Comparison of ENCODE assay signal across 9 mouse cellular contexts in the genomic region with DNA sequence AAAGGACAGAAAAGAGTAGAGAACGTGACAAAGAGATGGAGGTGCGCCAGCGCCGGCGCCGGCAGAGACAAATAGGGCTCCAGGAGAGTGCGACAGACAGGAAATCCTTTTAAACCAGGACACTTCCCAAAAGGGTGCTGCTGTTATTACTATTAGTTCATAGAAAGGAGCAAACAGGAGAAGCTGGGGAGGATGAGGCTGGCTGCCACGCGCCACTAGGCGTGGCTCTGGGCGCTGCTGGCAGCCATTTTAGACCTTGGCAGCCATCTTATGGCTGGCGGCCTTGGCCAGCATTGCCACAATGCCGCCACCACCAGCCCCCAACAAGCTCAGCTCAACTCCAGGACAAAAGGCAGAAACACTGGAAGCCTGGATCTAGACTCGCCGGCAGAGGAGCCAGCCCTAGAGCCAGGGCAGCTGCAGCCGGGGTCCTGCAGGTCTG. TPM values are rescaled to one million over a fixed set of nuclear protein-coding genes. Genes with fewer than 3 reads are reported as not detected.
DNase-seq lines count a peak whose midpoint lies in the region; ATAC-seq and TF ChIP-seq lines count a peak whose summit lies in the region.
"Had no signal": no experiment of that assay in that cellular context is flagged by ENCODE, and none has a peak within 500 bp of the region (broad histone marks: within the 10 kb centered on the region; RNA-seq: fewer than 3 reads in every experiment).

No protein-coding gene starts in this region.

- H3K4me2 ChIP-seq in heart, embryonic 16.5 days (ENCODE audit: low read depth, low read length), result no peak overlapping the region
- peak overlapping the region; percentile 67 for H3K4me2 ChIP-seq in liver, embryonic 14.5 days (ENCODE audit: low read depth)
- 0 out of 2 replicates have a peak overlapping the region, but pooled peaks have one; percentile 21 for H3K4me2 ChIP-seq in stomach, embryonic 15.5 days

- peak; percentile 61 for DNase-seq in kidney, adult 9 months
- no peak for DNase-seq in kidney, adult 18-20 months
- DNase-seq in cerebellum, postnatal 14 days, result peak; percentile 82 to 84
- DNase-seq in liver, embryonic 14.5 days (ENCODE audit: low read depth in 3 of 3, low spot score in 3 of 3), result no peak
- no peak for DNase-seq in right cerebral cortex, postnatal 36 days (ENCODE audit: low spot score in 2 of 2)
- DNase-seq in adrenal gland, adult 2 months, result no peak

- TF ChIP-seq CTCF in liver, embryonic 14.5 days (IDR thresholded peaks at IDR 0.05; ENCODE audit: low read depth), result no peak

- ATAC-seq in heart, embryonic 16.5 days (replicated peaks; ENCODE audit: extremely low read depth, insufficient read depth, low FRiP score), result no peak
- no peak for ATAC-seq in liver, embryonic 14.5 days (ENCODE audit: insufficient read depth)
- ATAC-seq in stomach, embryonic 15.5 days (ENCODE audit: insufficient read depth, low FRiP score, low read depth), result no peak

- H3K27ac ChIP-seq in heart, embryonic 16.5 days (ENCODE audit: low read length), result peak overlapping the region; percentile 86
- peak overlapping the region; percentile 98 for H3K27ac ChIP-seq in liver, embryonic 14.5 days
- H3K27ac ChIP-seq in stomach, embryonic 15.5 days, result peak overlapping the region; percentile 85

- 74% methylated on average over 16 of the region's 16 CpGs for WGBS in heart, embryonic 16.5 days
- WGBS in liver, embryonic 14.5 days (ENCODE audit: insufficient replicate concordance), result 83% methylated on average over 16 of the region's 16 CpGs
- WGBS in stomach, embryonic 15.5 days, result 83% methylated on average over 16 of the region's 16 CpGs

- no peaks in the 10 kb centered on the region for H3K9me3 ChIP-seq in heart, embryonic 16.5 days (replicated peaks; ENCODE audit: control insufficient read depth, low read length)
- H3K9me3 ChIP-seq in liver, embryonic 14.5 days (ENCODE audit: control insufficient read depth, low read length), result no peaks in the 10 kb centered on the region
- no peaks in the 10 kb centered on the region for H3K9me3 ChIP-seq in stomach, embryonic 15.5 days

- H3K4me3 ChIP-seq in heart, embryonic 16.5 days (ENCODE audit: low read length), result no peak overlapping the region
- H3K4me3 ChIP-seq in liver, embryonic 14.5 days (ENCODE audit: insufficient read depth in 1 of 2, low read depth in 2 of 2, low read length in 2 of 2), result peak overlapping the region in 1 of 2 experiments; percentile 19; a peak in 2 of 4 replicates
- H3K4me3 ChIP-seq in stomach, embryonic 15.5 days (replicated peaks), result no peak overlapping the region

- no peaks in the 10 kb centered on the region for H3K27me3 ChIP-seq in heart, embryonic 16.5 days (ENCODE audit: control insufficient read depth, insufficient read depth, low read length)
- H3K27me3 ChIP-seq in liver, embryonic 14.5 days (ENCODE audit: control insufficient read depth, insufficient read depth, low read length), result no peaks in the 10 kb centered on the region
- H3K27me3 ChIP-seq in stomach, embryonic 15.5 days (replicated peaks), result no peaks in the 10 kb centered on the region

- H3K9ac ChIP-seq in heart, embryonic 16.5 days (ENCODE audit: low read length), result peak overlapping the region; percentile 31
- H3K9ac ChIP-seq in liver, embryonic 14.5 days (replicated peaks), result peak overlapping the region; percentile 84
- no peak overlapping the region for H3K9ac ChIP-seq in stomach, embryonic 15.5 days

- TF ChIP-seq EP300 in liver, embryonic 14.5 days (IDR thresholded peaks at IDR 0.05; ENCODE audit: low read depth), result no peak

- H3K4me1 ChIP-seq in heart, embryonic 16.5 days (ENCODE audit: control insufficient read depth, insufficient read depth, low read length), result peaks cover 69% of the 10 kb centered on the region
- peaks cover 58 to 71% of the 10 kb centered on the region in 2 experiments for H3K4me1 ChIP-seq in liver, embryonic 14.5 days (replicated peaks; ENCODE audit: control insufficient read depth in 2 of 2, insufficient read depth in 2 of 2, low read length in 1 of 2)
- H3K4me1 ChIP-seq in stomach, embryonic 15.5 days, result peaks cover 64% of the 10 kb centered on the region

- H3K36me3 ChIP-seq in heart, embryonic 16.5 days (ENCODE audit: control insufficient read depth, insufficient read depth), result no peaks in the 10 kb centered on the region
- H3K36me3 ChIP-seq in liver, embryonic 14.5 days (replicated peaks; ENCODE audit: control insufficient read depth, insufficient read depth, low read depth), result peaks cover 2% of the 10 kb centered on the region; the same call in 1 of the 2 replicates
- peaks cover 10% of the 10 kb centered on the region; the same call in 1 of the 2 replicates for H3K36me3 ChIP-seq in stomach, embryonic 15.5 days

RNA-seq across cellular contexts. Expression of a gene that starts 7.1 kb away (rescaled TPM):
- polyA plus RNA-seq in heart, embryonic 16.5 days (2015; fragmentation: Nextera tagmentation; extraction: Ambion mirVana), result 3.1 and 4.7 TPM in 2 replicates
- polyA plus RNA-seq in liver, embryonic 14.5 days (2012; rRNA removed), result 10.9 and 11.9 TPM in 2 replicates
- polyA plus RNA-seq in liver, embryonic 14.5 days (2014; fragmentation: Nextera tagmentation; extraction: Ambion mirVana), result 8.3 and 10.3 TPM in 2 replicates
- polyA plus RNA-seq in stomach, embryonic 15.5 days (2015; fragmentation: Nextera tagmentation; extraction: Ambion mirVana), result 3.5 and 4.1 TPM in 2 replicates
- under 1 TPM in 1 of 2 experiments, not detected in 1; 0.59 TPM for total RNA-seq in adrenal gland, adult 2 months (2021)
- 0.26 and 0.76 TPM in 2 replicates for polyA plus RNA-seq in adrenal gland, adult 2 months (2012; rRNA removed)
- total RNA-seq: layer of hippocampus, adult 18-20 months had no signal

RNA-seq across cellular contexts. Expression of a gene that starts 28.7 kb away (rescaled TPM):
- polyA plus RNA-seq in heart, embryonic 16.5 days (2015; fragmentation: Nextera tagmentation; extraction: Ambion mirVana), result 10.2 and 12.0 TPM in 2 replicates
- 45.4 and 46.2 TPM in 2 replicates for polyA plus RNA-seq in liver, embryonic 14.5 days (2012; rRNA removed)
- 55.6 and 57.7 TPM in 2 replicates for polyA plus RNA-seq in liver, embryonic 14.5 days (2014; fragmentation: Nextera tagmentation; extraction: Ambion mirVana)
- 7.1 and 9.7 TPM in 2 replicates for polyA plus RNA-seq in stomach, embryonic 15.5 days (2015; fragmentation: Nextera tagmentation; extraction: Ambion mirVana)
- total RNA-seq in adrenal gland, adult 2 months (2021), result 1 to 10 TPM; 2.7 to 4.4 TPM
- 8.2 and 10.9 TPM in 2 replicates for polyA plus RNA-seq in adrenal gland, adult 2 months (2012; rRNA removed)

RNA-seq across cellular contexts. Expression of a gene that starts 42.3 kb away (rescaled TPM):
- 11.7 and 14.4 TPM in 2 replicates for polyA plus RNA-seq in heart, embryonic 16.5 days (2015; fragmentation: Nextera tagmentation; extraction: Ambion mirVana)
- 19.0 and 21.2 TPM in 2 replicates for polyA plus RNA-seq in liver, embryonic 14.5 days (2012; rRNA removed)
- polyA plus RNA-seq in liver, embryonic 14.5 days (2014; fragmentation: Nextera tagmentation; extraction: Ambion mirVana), result 6.3 and 7.6 TPM in 2 replicates
- 15.8 and 17.4 TPM in 2 replicates for polyA plus RNA-seq in stomach, embryonic 15.5 days (2015; fragmentation: Nextera tagmentation; extraction: Ambion mirVana)
- 10 to 100 TPM; 78.4 to 80.7 TPM for total RNA-seq in adrenal gland, adult 2 months (2021)
- 98.7 and 120 TPM in 2 replicates for polyA plus RNA-seq in adrenal gland, adult 2 months (2012; rRNA removed)

RNA-seq across cellular contexts. Expression of a gene that starts 43.8 kb away (rescaled TPM):
- polyA plus RNA-seq in heart, embryonic 16.5 days (2015; fragmentation: Nextera tagmentation; extraction: Ambion mirVana), result 43.2 and 46.7 TPM in 2 replicates
- polyA plus RNA-seq in liver, embryonic 14.5 days (2012; rRNA removed), result 37.5 and 37.6 TPM in 2 replicates
- polyA plus RNA-seq in liver, embryonic 14.5 days (2014; fragmentation: Nextera tagmentation; extraction: Ambion mirVana), result 27.4 and 34.1 TPM in 2 replicates
- polyA plus RNA-seq in stomach, embryonic 15.5 days (2015; fragmentation: Nextera tagmentation; extraction: Ambion mirVana), result 56.2 and 63.9 TPM in 2 replicates
- total RNA-seq in adrenal gland, adult 2 months (2021), result 10 to 100 TPM; 57.0 to 68.5 TPM
- 150 and 160 TPM in 2 replicates for polyA plus RNA-seq in adrenal gland, adult 2 months (2012; rRNA removed)

Comparison
In these comparisons a context has a peak if more than half of its experiments do, and no peak if none do; other contexts are left out.
1. DNase-seq: peak in kidney, adult 9 months (single experiment) and cerebellum, postnatal 14 days (2 of 2); none in kidney, adult 18-20 months (single experiment), liver, embryonic 14.5 days (0 of 3), right cerebral cortex, postnatal 36 days (0 of 2) and adrenal gland, adult 2 months (single experiment).
2. Peak in every context shown above with its lines, with median percentiles within 50 percentile points of each other: H3K27ac ChIP-seq.